ENCODE assay signal across 9 mouse cellular contexts in genomic region chr10:22381226-22381625, GRCm38 (mm10). TPM values are rescaled to one million over a fixed set of nuclear protein-coding genes. Genes with fewer than 3 reads are reported as not detected.
A peak's percentile ranks its signal among the peaks of the same experiment; 100 is the strongest.
DNase-seq lines count a peak whose midpoint lies in the region; ATAC-seq lines count a peak whose summit lies in the region.
"Not testable (repeated sequence)": the region's sequence is repeated elsewhere in the genome, so short reads cannot be mapped to it uniquely, and the experiment has no call there.
"Had no signal": no experiment of that assay in that cellular context is flagged by ENCODE, and none has a peak within 500 bp of the region (broad histone marks: within the 10 kb centered on the region; RNA-seq: fewer than 3 reads in every experiment).

No protein-coding gene starts in this region.

- 9% methylated on average over 6 of the region's 10 CpGs for WGBS in forebrain, embryonic 11.5 days
- 5% methylated on average over 9 of the region's 10 CpGs for WGBS in heart, embryonic 12.5 days
- 3% methylated on average over 3 of the region's 10 CpGs for WGBS in hindbrain, embryonic 14.5 days
- 2% methylated on average over 5 of the region's 10 CpGs for WGBS in limb, embryonic 11.5 days
- WGBS in midbrain, embryonic 12.5 days: 7% methylated on average over 9 of the region's 10 CpGs
- 4% methylated on average over 9 of the region's 10 CpGs for WGBS in neural tube, embryonic 12.5 days

- peak; percentile 9 for DNase-seq in embryo, embryonic 10.5 days (ENCODE audit: low spot score)
- DNase-seq in forebrain, embryonic 11.5 days (ENCODE audit: low spot score): peak; percentile 51
- not testable (repeated sequence) for DNase-seq in hindbrain, embryonic 14.5 days (ENCODE audit: low spot score)
- DNase-seq in limb, embryonic 11.5 days (ENCODE audit: low spot score): peak; percentile 32

- peak; percentile 79 for ATAC-seq in forebrain, embryonic 11.5 days (replicated peaks; ENCODE audit: low FRiP score)
- ATAC-seq in heart, embryonic 12.5 days (ENCODE audit: insufficient number of reproducible peaks, low FRiP score): not testable (repeated sequence)
- ATAC-seq in hindbrain, embryonic 14.5 days (ENCODE audit: low FRiP score): peak; percentile 38; the same call in 1 of the 2 replicates
- ATAC-seq in limb, embryonic 11.5 days (ENCODE audit: insufficient number of reproducible peaks, low FRiP score, low TSS enrichment, low read depth): peak; percentile 70
- peak; percentile 76 for ATAC-seq in midbrain, embryonic 12.5 days (ENCODE audit: low FRiP score, low read depth)
- ATAC-seq in neural tube, embryonic 12.5 days (ENCODE audit: low FRiP score, low read depth): peak; percentile 89

- not testable (repeated sequence) for H3K4me3 ChIP-seq in forebrain, embryonic 11.5 days (ENCODE audit: low read depth, low read length); heart, embryonic 12.5 days; hindbrain, embryonic 14.5 days (replicated peaks; ENCODE audit: low read length); limb, embryonic 11.5 days (ENCODE audit: low read depth, low read length); midbrain, embryonic 12.5 days; neural tube, embryonic 12.5 days

- not testable (repeated sequence) for H3K36me3 ChIP-seq in forebrain, embryonic 11.5 days (ENCODE audit: control insufficient read depth, insufficient read depth, low read length); heart, embryonic 12.5 days; hindbrain, embryonic 14.5 days (replicated peaks; ENCODE audit: control insufficient read depth, insufficient read depth); limb, embryonic 11.5 days (ENCODE audit: control insufficient read depth, insufficient read depth, low read length); midbrain, embryonic 12.5 days; neural tube, embryonic 12.5 days

- not testable (repeated sequence) for H3K9me3 ChIP-seq in forebrain, embryonic 11.5 days (ENCODE audit: control insufficient read depth, low read length); heart, embryonic 12.5 days (replicated peaks); hindbrain, embryonic 14.5 days (ENCODE audit: control insufficient read depth, low read length); limb, embryonic 11.5 days (ENCODE audit: control insufficient read depth, low read length); midbrain, embryonic 12.5 days; neural tube, embryonic 12.5 days

- not testable (repeated sequence) for H3K27me3 ChIP-seq in forebrain, embryonic 11.5 days (ENCODE audit: control insufficient read depth, insufficient read depth, low read length); heart, embryonic 12.5 days (replicated peaks); hindbrain, embryonic 14.5 days (ENCODE audit: control insufficient read depth, insufficient read depth, low read length); limb, embryonic 11.5 days (ENCODE audit: control insufficient read depth, insufficient read depth, low read length); midbrain, embryonic 12.5 days; neural tube, embryonic 12.5 days (replicated peaks)

- not testable (repeated sequence) for H3K4me2 ChIP-seq in forebrain, embryonic 11.5 days (ENCODE audit: low read depth, low read length, severe bottlenecking); hindbrain, embryonic 14.5 days (replicated peaks)
- H3K4me2 ChIP-seq in heart, embryonic 12.5 days: peak overlapping the region; percentile 52
- H3K4me2 ChIP-seq in limb, embryonic 11.5 days (ENCODE audit: low read depth, severe bottlenecking): peak overlapping the region; percentile 17; the same call in 1 of the 2 replicates
- peak overlapping the region; percentile 29 for H3K4me2 ChIP-seq in midbrain, embryonic 12.5 days (replicated peaks)
- peak overlapping the region; percentile 27 for H3K4me2 ChIP-seq in neural tube, embryonic 12.5 days (replicated peaks)

- H3K9ac ChIP-seq in forebrain, embryonic 11.5 days (ENCODE audit: low read length); heart, embryonic 12.5 days; hindbrain, embryonic 14.5 days; limb, embryonic 11.5 days (ENCODE audit: low read length); midbrain, embryonic 12.5 days (replicated peaks); neural tube, embryonic 12.5 days: not testable (repeated sequence)

- not testable (repeated sequence) for H3K27ac ChIP-seq in forebrain, embryonic 11.5 days (ENCODE audit: low read depth, low read length); heart, embryonic 12.5 days (ENCODE audit: poor library complexity, severe bottlenecking); hindbrain, embryonic 14.5 days; limb, embryonic 11.5 days (replicated peaks; ENCODE audit: low read depth, low read length); midbrain, embryonic 12.5 days (replicated peaks); neural tube, embryonic 12.5 days

- not testable (repeated sequence) for H3K4me1 ChIP-seq in forebrain, embryonic 11.5 days (replicated peaks; ENCODE audit: control insufficient read depth, insufficient read depth, low read length); heart, embryonic 12.5 days (replicated peaks); hindbrain, embryonic 14.5 days (replicated peaks; ENCODE audit: control insufficient read depth, insufficient read depth, low read length); limb, embryonic 11.5 days (ENCODE audit: control insufficient read depth, insufficient read depth, low read length); midbrain, embryonic 12.5 days; neural tube, embryonic 12.5 days

RNA-seq across cellular contexts. Expression of gene Raet1d, which starts 20.9 kb away (rescaled TPM):
- polyA plus RNA-seq in forebrain, embryonic 11.5 days (2014; fragmentation: Nextera tagmentation; extraction: Ambion mirVana): 16.5 and 17.8 TPM in 2 replicates
- polyA plus RNA-seq in heart, embryonic 12.5 days (2016; fragmentation: Nextera tagmentation; extraction: Ambion mirVana): 10.6 and 11.5 TPM in 2 replicates
- polyA plus RNA-seq in hindbrain, embryonic 14.5 days (2014; fragmentation: Nextera tagmentation; extraction: Ambion mirVana): 2.0 and 2.3 TPM in 2 replicates
- 20.1 and 20.8 TPM in 2 replicates for polyA plus RNA-seq in limb, embryonic 11.5 days (2014; fragmentation: Nextera tagmentation; extraction: Ambion mirVana)
- polyA plus RNA-seq in midbrain, embryonic 12.5 days (2016; fragmentation: Nextera tagmentation; extraction: Ambion mirVana): 14.2 and 14.5 TPM in 2 replicates
- polyA plus RNA-seq in neural tube, embryonic 12.5 days (2016; fragmentation: Nextera tagmentation; extraction: Ambion mirVana): 9.5 and 10.3 TPM in 2 replicates
- polyA plus RNA-seq: erythroblast, embryonic 14.5 days; spleen, adult 2 months had no signal
